Mouse (Mus musculus) hindbrain, postnatal 0 days (tissue): ENCODE results near the gene Cd86. TPM values are rescaled to one million over a fixed set of nuclear protein-coding genes. Genes with fewer than 3 reads are reported as not detected.

Source experiments
- ATAC-seq: fragments of 200-750 bp; cut with Nextera tagmentation; 2 replicates; pipeline ENCODE4 v1.8.0; 2017; ENCODE audit warnings: mild to moderate bottlenecking, moderate TSS enrichment, moderate library complexity
- DNase-seq: peaks from one replicate; pipeline ENCODE4 v3.0.0-alpha.2; 2015; ENCODE audit warnings: low spot score
- H3K27ac ChIP-seq: fragments of 300-500 bp; sonication (generic); 2 replicates; pipeline ENCODE4 v1.5.1; 2014; ENCODE audit warnings: mild to moderate bottlenecking
- H3K27me3 ChIP-seq: fragments of 300-500 bp; sonication (generic); 2 replicates; pipeline ENCODE4 v1.6.1; 2014; ENCODE audit warnings: low read length, mixed read lengths; ENCODE audit not compliant: insufficient read depth
- H3K36me3 ChIP-seq: fragments of 300-500 bp; sonication (generic); 2 replicates; pipeline ENCODE4 v1.6.1; 2014; ENCODE audit warnings: low read length, mixed read lengths; ENCODE audit not compliant: insufficient read depth
- H3K4me1 ChIP-seq: fragments of 300-500 bp; sonication (generic); 2 replicates; pipeline ENCODE4 v1.6.1; 2014; ENCODE audit warnings: antibody characterized with exemption, low read length, mixed read lengths; ENCODE audit not compliant: insufficient read depth
- H3K4me2 ChIP-seq: fragments of 300-500 bp; sonication (generic); 2 replicates; pipeline ENCODE4 v1.6.1; 2014; ENCODE audit warnings: low read depth, mild to moderate bottlenecking, low read length, moderate library complexity, mixed read lengths
- H3K4me3 ChIP-seq: fragments of 300-500 bp; sonication (generic); 2 replicates; pipeline ENCODE4 v1.5.1; 2014; ENCODE audit warnings: low read length
- H3K9ac ChIP-seq: fragments of 300-500 bp; sonication (generic); replicated peaks from 2 replicates; pipeline ENCODE4 v1.6.1; 2014; ENCODE audit warnings: mild to moderate bottlenecking, low read length, moderate library complexity, mixed read lengths
- H3K9me3 ChIP-seq: fragments of 300-500 bp; sonication (generic); 2 replicates; pipeline ENCODE4 v1.6.1; 2016; ENCODE audit warnings: low read length, mixed read lengths
- CTCF ChIP-seq: IDR thresholded peaks from 2 replicates; pipeline ENCODE4 v1.5.1; 2016; ENCODE audit warnings: antibody characterized with exemption, control low read depth, low read depth
- WGBS: fragments of 180-500 bp; shearing (Covaris S2); extraction: QIAGEN DNeasy Blood & Tissue Kit; methylation state at CpG from one replicate; pipeline ENCODE4 v1.1.7; 2014; 5-methylcytosine and 5-hydroxymethylcytosine counted together
- polyA plus RNA-seq: library from polyadenylated mRNA; unstranded; fragments of >200 nt; fragmentation: Nextera tagmentation; extraction: Ambion mirVana; gene quantifications from 2 replicates; pipeline ENCODE4 v1.2.1, GENCODE M21; 2015
- total RNA-seq: library from RNA; depleted of rRNA; stranded (reverse); fragments of >200 nt; gene quantifications from 2 replicates; pipeline ENCODE4 v1.2.3, GENCODE M21; 2014; rRNA removed

The Cd86 gene
- total and polyA plus RNA-seq, 2 experiments from 2014 or later = 0.58 to 2.1 TPM

DNA sequence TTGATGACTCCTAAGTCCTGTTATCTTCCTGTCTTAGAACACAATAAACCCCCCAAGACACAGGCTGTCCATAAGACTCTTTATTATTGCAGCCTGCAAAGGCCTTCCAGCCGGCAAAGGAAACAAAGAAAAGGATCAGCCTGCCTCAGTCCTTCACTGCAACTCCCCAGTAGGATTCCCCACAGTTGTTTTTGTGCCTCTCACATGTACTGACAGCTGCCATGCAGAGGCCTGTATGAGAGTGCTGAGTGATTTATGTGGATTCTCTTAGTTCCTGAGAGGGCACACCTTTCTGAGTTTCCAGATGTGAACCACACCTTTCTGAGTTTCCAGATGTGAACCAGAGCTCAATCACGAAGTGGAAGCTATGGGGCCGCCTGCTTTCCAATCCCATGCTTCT is 83.8 kb downstream of the Cd86 start:
- no peak overlapping the region for H3K27ac ChIP-seq
- no peak for DNase-seq

DNA sequence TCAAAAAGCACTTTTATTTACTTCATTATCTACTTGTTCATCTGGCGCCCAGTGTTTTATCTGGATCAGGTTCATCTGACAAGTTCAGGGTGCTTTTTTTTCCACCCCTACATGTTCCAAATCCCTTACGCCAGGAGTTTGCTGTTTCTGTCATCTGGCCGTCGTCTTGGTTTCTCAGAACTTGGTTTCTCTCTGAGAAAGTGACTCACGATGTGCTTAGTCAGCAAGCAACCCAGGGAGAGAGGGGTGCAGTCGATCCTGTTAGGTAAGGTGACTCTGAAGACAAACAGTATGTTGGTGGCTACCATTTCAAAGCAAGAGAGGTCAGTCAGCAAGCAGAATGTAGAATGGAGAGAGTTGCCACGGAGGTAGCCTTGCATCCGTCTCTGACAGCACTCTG is 93.9 kb downstream of the Cd86 start:
- no peak for TF ChIP-seq CTCF
- no peaks in the 10 kb centered on the region for H3K27me3 ChIP-seq
- no peaks in the 10 kb centered on the region for H3K4me1 ChIP-seq
- H3K9ac ChIP-seq = no peak overlapping the region
- no peaks in the 10 kb centered on the region for H3K9me3 ChIP-seq
- DNase-seq (no peak), ATAC-seq (no peak)
- H3K36me3 ChIP-seq = no peaks in the 10 kb centered on the region
- no peak overlapping the region for H3K4me2 ChIP-seq
- H3K27ac ChIP-seq = no peak overlapping the region
- 83% methylated on average over 8 of the region's 8 CpGs for WGBS
- H3K4me3 ChIP-seq = no peak overlapping the region

More for the DNA sequence above, 83.8 kb downstream of the Cd86 start:
- H3K4me1 ChIP-seq = no peaks in the 10 kb centered on the region
- H3K36me3 ChIP-seq = no peaks in the 10 kb centered on the region
- no peak overlapping the region for H3K4me2 ChIP-seq
- H3K9me3 ChIP-seq = no peaks in the 10 kb centered on the region
- no peak overlapping the region for H3K4me3 ChIP-seq
- ATAC-seq = no peak
- H3K9ac ChIP-seq = no peak overlapping the region
- no peak for TF ChIP-seq CTCF
- no peaks in the 10 kb centered on the region for H3K27me3 ChIP-seq
- 39% methylated on average over 3 of the region's 3 CpGs for WGBS

DNA sequence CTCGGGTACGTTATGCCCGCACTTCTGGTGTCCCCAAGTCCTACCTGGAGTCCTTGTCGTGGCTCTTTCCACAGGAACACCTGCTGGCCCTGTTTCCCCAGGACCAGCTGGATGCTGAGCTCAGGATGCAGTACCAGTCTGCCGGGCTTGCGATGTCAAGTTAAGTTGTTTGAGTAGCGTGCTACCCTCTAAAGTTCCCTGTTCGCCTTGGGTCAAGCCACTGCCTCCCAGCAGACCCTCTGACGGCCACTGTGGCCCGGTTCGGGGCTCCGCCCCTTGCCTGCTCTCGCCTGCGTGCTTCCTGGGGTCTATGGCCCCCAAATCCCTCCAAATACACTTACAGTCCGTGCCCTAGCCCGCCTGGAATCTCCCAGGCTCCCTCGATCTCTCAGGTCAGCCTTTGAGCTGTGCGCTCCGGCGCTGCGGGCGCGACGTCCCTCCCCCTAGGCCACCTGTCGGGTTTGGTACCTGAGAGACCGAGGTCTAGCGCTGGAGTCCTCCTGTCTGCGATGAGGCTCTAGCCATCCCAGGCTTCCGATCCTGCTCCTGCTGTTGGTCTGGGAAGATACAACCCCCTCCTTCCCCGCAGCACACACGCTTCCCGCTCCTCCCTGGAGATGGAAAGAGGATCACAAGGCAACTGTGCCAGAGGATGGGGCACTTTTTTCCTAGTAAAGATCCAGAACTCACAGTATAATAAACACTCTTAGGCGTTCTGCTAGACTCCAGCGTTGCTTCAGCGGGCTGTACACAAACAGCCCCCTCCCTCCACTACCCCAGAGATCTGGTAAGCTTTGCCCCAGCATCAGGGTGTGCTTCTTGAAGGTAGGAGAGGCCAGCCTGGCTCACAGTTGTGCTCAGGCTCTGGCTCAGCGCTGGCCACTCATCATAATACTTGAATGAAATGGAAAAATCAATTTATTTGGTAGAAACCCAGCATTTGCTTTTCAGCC is 104.2 kb downstream of the Cd86 start, which contains the start of gene Casr:
Gene Casr, minus strand, starts transcription at position 756 of the 953 bp plus-strand sequence.
- Histone ChIP-seq H3K9me3 (no peaks in the 10 kb centered on the region), H3K4me3 (peak within 1 kb of the TSS; percentile 45), H3K36me3 (no peaks in the 10 kb centered on the region), H3K4me2 (peak within 1 kb of the TSS; percentile 95), H3K9ac (peak within 1 kb of the TSS; percentile 28), H3K27ac (no peak within 1 kb of the TSS), H3K27me3 (peaks cover 6% of the 10 kb centered on the region; the same call in 1 of the 2 replicates), H3K4me1 (no peaks in the 10 kb centered on the region)
- TF ChIP-seq CTCF = no peak
- ATAC-seq = peak; percentile 47
- WGBS = 3% methylated on average over 36 of the region's 36 CpGs
- DNase-seq = peak; percentile 4

DNA sequence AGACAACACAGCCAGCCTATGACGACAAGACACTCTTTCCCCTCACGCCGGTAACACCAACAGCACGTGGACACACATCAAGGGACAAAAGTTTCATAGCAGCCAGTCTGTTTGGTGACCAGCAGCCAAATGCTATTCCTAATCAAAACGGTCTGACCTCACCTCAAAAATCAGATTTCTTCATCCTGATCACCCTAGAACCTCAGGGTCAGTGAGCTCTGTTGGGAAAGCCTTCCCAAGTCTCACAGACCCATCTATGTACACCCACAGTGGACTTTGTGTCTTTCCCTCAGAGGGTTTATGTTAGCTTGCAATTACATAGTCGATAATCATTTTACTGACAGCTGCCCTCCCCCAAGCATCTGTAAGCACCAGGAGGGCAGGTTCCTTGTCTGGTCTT is 106.3 kb downstream of the Cd86 start:
- 89% methylated on average over 6 of the region's 6 CpGs for WGBS
- Histone ChIP-seq H3K4me3 (no peak overlapping the region), H3K36me3 (no peaks in the 10 kb centered on the region), H3K4me2 (no peak overlapping the region), H3K4me1 (no peaks in the 10 kb centered on the region), H3K9ac (no peak overlapping the region), H3K9me3 (no peaks in the 10 kb centered on the region), H3K27ac (no peak overlapping the region), H3K27me3 (peaks cover 6% of the 10 kb centered on the region; the same call in 1 of the 2 replicates)
- no peak for TF ChIP-seq CTCF
- DNase-seq (no peak), ATAC-seq (no peak)

DNA sequence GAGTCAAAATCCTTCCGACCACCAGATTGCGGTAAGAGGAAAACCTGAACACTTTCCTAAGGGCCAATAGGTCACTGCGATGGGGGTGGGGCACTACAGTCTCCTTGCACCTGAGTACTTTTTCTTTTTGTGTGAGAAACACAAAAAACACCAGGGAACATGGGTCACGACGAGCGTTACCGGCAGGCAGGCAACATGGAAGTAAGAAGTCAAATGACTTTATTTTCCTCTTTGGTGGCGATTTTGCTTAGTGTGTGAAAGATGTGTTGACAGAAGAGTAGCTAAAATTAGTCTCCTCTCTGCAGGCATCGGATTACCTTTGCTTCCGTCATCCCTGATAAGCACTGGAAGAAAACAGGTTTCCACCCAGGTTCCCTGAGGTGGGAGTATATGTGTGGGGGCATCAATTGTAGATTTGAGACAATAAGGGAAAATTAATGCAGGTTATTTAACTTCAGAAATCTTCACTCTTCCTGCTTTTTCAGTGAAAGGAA is 110.2 kb downstream of the Cd86 start:
- Histone ChIP-seq H3K9ac (no peak overlapping the region), H3K36me3 (no peaks in the 10 kb centered on the region), H3K4me2 (no peak overlapping the region), H3K9me3 (peaks cover 3% of the 10 kb centered on the region; the same call in 1 of the 2 replicates), H3K4me1 (no peaks in the 10 kb centered on the region), H3K4me3 (no peak overlapping the region), H3K27ac (no peak overlapping the region), H3K27me3 (no peaks in the 10 kb centered on the region)
- ATAC-seq (no peak), DNase-seq (no peak)
- TF ChIP-seq CTCF = no peak
- WGBS = 86% methylated on average over 10 of the region's 10 CpGs

Other genes with a start within 250 kb of the Cd86 start
- gene Stfa3, start 210.7 kb downstream of the Cd86 start, total RNA-seq = not detected in 2 replicates
- gene Stfa3, start 210.7 kb downstream of the Cd86 start, polyA plus RNA-seq = not detected in 2 replicates
- gene Casr, start 103.9 kb downstream of the Cd86 start, total RNA-seq = 0.72 and 1.9 TPM in 2 replicates
- gene Casr, start 103.9 kb downstream of the Cd86 start, polyA plus RNA-seq = 0.13 and 0.24 TPM in 2 replicates
- 1.1 and 1.8 TPM in 2 replicates for gene Ildr1, start 27.9 kb upstream of the Cd86 start, total RNA-seq
- gene Ildr1, start 27.9 kb upstream of the Cd86 start, polyA plus RNA-seq = 0.81 and 1.2 TPM in 2 replicates
- 30.3 and 58.7 TPM in 2 replicates for gene Slc15a2, start 118.9 kb upstream of the Cd86 start, total RNA-seq
- 25.5 and 31.7 TPM in 2 replicates for gene Slc15a2, start 118.9 kb upstream of the Cd86 start, polyA plus RNA-seq
- gene Iqcb1, start 162.3 kb upstream of the Cd86 start, total RNA-seq = 17.3 and 23.0 TPM in 2 replicates
- 55.6 and 65.5 TPM in 2 replicates for gene Iqcb1, start 162.3 kb upstream of the Cd86 start, polyA plus RNA-seq
- gene Eaf2, start 208.9 kb upstream of the Cd86 start, total RNA-seq = 0.16 TPM in 1 of 2 replicates, not detected in the other
- 1.2 and 1.4 TPM in 2 replicates for gene Eaf2, start 208.9 kb upstream of the Cd86 start, polyA plus RNA-seq
- gene Golgb1, start 209.1 kb upstream of the Cd86 start, total RNA-seq = 36.3 and 53.2 TPM in 2 replicates
- 90.5 and 104 TPM in 2 replicates for gene Golgb1, start 209.1 kb upstream of the Cd86 start, polyA plus RNA-seq